Mouse (Mus musculus) megakaryocyte, adult 5-6 weeks (primary cell): ENCODE measurements around the gene Myt1. TPM values are rescaled to one million over a fixed set of nuclear protein-coding genes. Genes with fewer than 3 reads are reported as not detected.

ENCODE experiments used
- total RNA-seq, 2 experiments: library from RNA; stranded (forward) in 1 of 2; stranded (reverse) in 1 of 2; fragments of 153-499, 151-499 nt in 1 of 2; fragments of 221-1000, 200-1000 nt in 1 of 2; gene quantifications; 2 replicates each; pipeline versions ENCODE4 v1.2.3 to v1.2.4; 2015 to 2017

Gene Myt1
- total RNA-seq, 2 experiments from 2014 or later: not detected

Other genes with a start within 250 kb of the Myt1 start
- gene Dnajc5, start 242.8 kb upstream of the Myt1 start, total RNA-seq (2015): 32.2 and 35.1 TPM in 2 replicates
- 39.7 and 44.9 TPM in 2 replicates for gene Dnajc5, start 242.8 kb upstream of the Myt1 start, total RNA-seq (2017)
- 86.0 and 103 TPM in 2 replicates for gene Uckl1, start 178.4 kb upstream of the Myt1 start, total RNA-seq (2015)
- 65.2 and 79.3 TPM in 2 replicates for gene Uckl1, start 178.4 kb upstream of the Myt1 start, total RNA-seq (2017)
- 13.3 and 15.1 TPM in 2 replicates for gene Prpf6, start 171.5 kb upstream of the Myt1 start, total RNA-seq (2015)
- gene Prpf6, start 171.5 kb upstream of the Myt1 start, total RNA-seq (2017): 68.0 and 68.1 TPM in 2 replicates
- gene Zfp512b, start 170.5 kb upstream of the Myt1 start, total RNA-seq (2015): 3.6 and 4.7 TPM in 2 replicates
- gene Zfp512b, start 170.5 kb upstream of the Myt1 start, total RNA-seq (2017): 8.1 and 9.9 TPM in 2 replicates
- gene Samd10, start 164.1 kb upstream of the Myt1 start, total RNA-seq (2015): 7.4 and 9.7 TPM in 2 replicates
- gene Samd10, start 164.1 kb upstream of the Myt1 start, total RNA-seq (2017): 2.3 and 2.8 TPM in 2 replicates
- gene Gm29797, start 106.3 kb upstream of the Myt1 start, total RNA-seq (2015): not detected in 2 replicates
- gene Gm29797, start 106.3 kb upstream of the Myt1 start, total RNA-seq (2017): not detected in 2 replicates
- 0.14 and 0.20 TPM in 2 replicates for gene Sox18, start 91.7 kb upstream of the Myt1 start, total RNA-seq (2015)
- not detected in 2 replicates for gene Sox18, start 91.7 kb upstream of the Myt1 start, total RNA-seq (2017)
- 9.4 and 9.6 TPM in 2 replicates for gene Tcea2, start 83.0 kb upstream of the Myt1 start, total RNA-seq (2015)
- gene Tcea2, start 83.0 kb upstream of the Myt1 start, total RNA-seq (2017): 6.3 and 8.2 TPM in 2 replicates
- 502 and 576 TPM in 2 replicates for gene Rgs19, start 69.4 kb upstream of the Myt1 start, total RNA-seq (2015)
- gene Rgs19, start 69.4 kb upstream of the Myt1 start, total RNA-seq (2017): 162 and 178 TPM in 2 replicates
- not detected in 2 replicates for gene Lkaaear1, start 64.9 kb upstream of the Myt1 start, total RNA-seq (2015)
- not detected in 2 replicates for gene Lkaaear1, start 64.9 kb upstream of the Myt1 start, total RNA-seq (2017)
- gene Oprl1, start 48.3 kb upstream of the Myt1 start, total RNA-seq (2015): not detected in 2 replicates
- gene Oprl1, start 48.3 kb upstream of the Myt1 start, total RNA-seq (2017): not detected in 2 replicates
- gene Pcmtd2, start 74.5 kb downstream of the Myt1 start, total RNA-seq (2015): 18.0 and 23.6 TPM in 2 replicates
- 24.5 and 24.8 TPM in 2 replicates for gene Pcmtd2, start 74.5 kb downstream of the Myt1 start, total RNA-seq (2017)
- gene Polr3k, start 101.0 kb downstream of the Myt1 start, total RNA-seq (2015): 15.6 and 22.3 TPM in 2 replicates
- 19.6 and 19.8 TPM in 2 replicates for gene Polr3k, start 101.0 kb downstream of the Myt1 start, total RNA-seq (2017)
- not detected in 2 replicates for gene Gm14496, start 227.8 kb downstream of the Myt1 start, total RNA-seq (2015)
- not detected in 2 replicates for gene Gm14496, start 227.8 kb downstream of the Myt1 start, total RNA-seq (2017)